Comparison of ENCODE assay signal across 12 mouse cellular contexts in genomic region chr2:50942741-50943140, GRCm38 (mm10).
DNase-seq lines count a peak whose midpoint lies in the region; ATAC-seq and TF ChIP-seq lines count a peak whose summit lies in the region.
"Had no signal": no experiment of that assay in that cellular context is flagged by ENCODE, and none has a peak within 500 bp of the region (broad histone marks: within the 10 kb centered on the region; RNA-seq: fewer than 3 reads in every experiment).

No protein-coding gene starts in this region.

- no peak for ATAC-seq in heart, embryonic 11.5 days (replicated peaks; ENCODE audit: insufficient number of reproducible peaks, low FRiP score, low TSS enrichment)
- ATAC-seq in embryonic facial prominence, embryonic 15.5 days (ENCODE audit: insufficient number of reproducible peaks, low FRiP score, low TSS enrichment, low read depth): no peak; the same call in 1 of the 2 replicates
- no peak for ATAC-seq in megakaryocyte progenitor cell, adult 5-6 weeks (replicated peaks; ENCODE audit: poor library complexity)
- no peak for ATAC-seq in intestine, embryonic 16.5 days

- no peak overlapping the region for H3K9ac ChIP-seq in heart, adult 2 months (ENCODE audit: low read depth, low read length)
- H3K9ac ChIP-seq in heart, embryonic 11.5 days (ENCODE audit: low read depth, low read length): no peak overlapping the region
- no peak overlapping the region for H3K9ac ChIP-seq in embryonic facial prominence, embryonic 15.5 days
- H3K9ac ChIP-seq in intestine, embryonic 16.5 days (ENCODE audit: low read depth, low read length): no peak overlapping the region
- H3K9ac ChIP-seq: liver, embryonic 15.5 days had no signal

- intact Hi-C loops in heart, adult 2 months (cut with DNase I): loop anchor here (5.0 kb wide), 1 partner anchor 110 kb away; no protein-coding TSS in a partner anchor
- intact Hi-C loops in heart, postnatal 25 days (cut with DNase I): no loop called here

- no peaks in the 10 kb centered on the region for H3K9me3 ChIP-seq in heart, embryonic 11.5 days (replicated peaks; ENCODE audit: control insufficient read depth, low read length)
- H3K9me3 ChIP-seq in embryonic facial prominence, embryonic 15.5 days (replicated peaks): no peaks in the 10 kb centered on the region
- H3K9me3 ChIP-seq in intestine, embryonic 16.5 days (ENCODE audit: control insufficient read depth, low read length): no peaks in the 10 kb centered on the region
- H3K9me3 ChIP-seq: liver, embryonic 15.5 days had no signal

- no peak overlapping the region for H3K4me2 ChIP-seq in heart, embryonic 11.5 days
- peak overlapping the region; percentile 33 for H3K4me2 ChIP-seq in embryonic facial prominence, embryonic 15.5 days (replicated peaks)
- H3K4me2 ChIP-seq in intestine, embryonic 16.5 days (ENCODE audit: low read depth, low read length): no peak overlapping the region
- H3K4me2 ChIP-seq: liver, embryonic 15.5 days had no signal

- no peak for TF ChIP-seq CTCF in heart, adult 2 months (IDR thresholded peaks at IDR 0.05)
- no peak for TF ChIP-seq CTCF in C2C12 (IDR thresholded peaks at IDR 0.05; ENCODE audit: control insufficient read depth, insufficient read depth, insufficient read length)

- no peak for TF ChIP-seq EP300 in heart, adult 2 months (IDR thresholded peaks at IDR 0.05; ENCODE audit: insufficient read depth, low read depth, low read length)

- 0 out of 2 replicates have a peak, but pooled peaks have one; percentile 7 for TF ChIP-seq POLR2A in heart, adult 2 months (IDR thresholded peaks at IDR 0.05; ENCODE audit: insufficient read depth, low read depth, low read length)

- H3ac ChIP-seq in C2C12 (ENCODE audit: control insufficient read depth, insufficient read length, low read depth): no peak overlapping the region

- no peaks in the 10 kb centered on the region for H3K79me3 ChIP-seq in C2C12 (ENCODE audit: low read depth)

- peak overlapping the region; percentile 64 for H3K27ac ChIP-seq in heart, adult 2 months
- no peak overlapping the region for H3K27ac ChIP-seq in heart, embryonic 11.5 days (ENCODE audit: low read depth, low read length)
- H3K27ac ChIP-seq in embryonic facial prominence, embryonic 15.5 days (replicated peaks): peak overlapping the region; percentile 69
- H3K27ac ChIP-seq in intestine, embryonic 16.5 days (ENCODE audit: low read length): no peak overlapping the region
- H3K27ac ChIP-seq: liver, embryonic 15.5 days had no signal

- WGBS in heart, adult 2 months: 72% methylated on average over 11 of the region's 11 CpGs
- 81% methylated on average over 11 of the region's 11 CpGs for WGBS in heart, embryonic 11.5 days (ENCODE audit: insufficient replicate concordance)
- WGBS in embryonic facial prominence, embryonic 15.5 days: 43% methylated on average over 11 of the region's 11 CpGs
- WGBS in intestine, embryonic 16.5 days: 86% methylated on average over 11 of the region's 11 CpGs

- H3K79me2 ChIP-seq in heart, adult 2 months (replicated peaks; ENCODE audit: control insufficient read depth, insufficient read depth, low read length): no peaks in the 10 kb centered on the region
- H3K79me2 ChIP-seq in C2C12 (ENCODE audit: control insufficient read depth, insufficient read depth): no peaks in the 10 kb centered on the region

- H3K27me3 ChIP-seq in heart, adult 2 months (ENCODE audit: control insufficient read depth, insufficient read depth, low read length): no peaks in the 10 kb centered on the region
- no peaks in the 10 kb centered on the region for H3K27me3 ChIP-seq in heart, embryonic 11.5 days (ENCODE audit: control insufficient read depth, insufficient read depth, low read length)
- no peaks in the 10 kb centered on the region for H3K27me3 ChIP-seq in C2C12 (ENCODE audit: control insufficient read depth, insufficient read depth, insufficient read length)
- no peaks in the 10 kb centered on the region for H3K27me3 ChIP-seq in embryonic facial prominence, embryonic 15.5 days
- no peaks in the 10 kb centered on the region for H3K27me3 ChIP-seq in intestine, embryonic 16.5 days (replicated peaks; ENCODE audit: control insufficient read depth, insufficient read depth, low read length)
- H3K27me3 ChIP-seq: liver, embryonic 15.5 days had no signal

- H3K4me3 ChIP-seq in heart, adult 2 months: no peak overlapping the region
- no peak overlapping the region for H3K4me3 ChIP-seq in heart, embryonic 11.5 days (ENCODE audit: low read depth, low read length)
- H3K4me3 ChIP-seq in C2C12 (ENCODE audit: insufficient read depth, poor library complexity, severe bottlenecking): no peak overlapping the region
- H3K4me3 ChIP-seq in embryonic facial prominence, embryonic 15.5 days (replicated peaks): 0 out of 2 replicates have a peak overlapping the region, but pooled peaks have one; percentile 19
- no peak overlapping the region for H3K4me3 ChIP-seq in intestine, embryonic 16.5 days (ENCODE audit: low read length)
- H3K4me3 ChIP-seq: liver, embryonic 15.5 days had no signal

- peaks cover 2% of the 10 kb centered on the region for H3K4me1 ChIP-seq in heart, adult 2 months (ENCODE audit: control insufficient read depth, insufficient read depth, low read length)
- no peaks in the 10 kb centered on the region for H3K4me1 ChIP-seq in heart, embryonic 11.5 days (ENCODE audit: control insufficient read depth, insufficient read depth, low read length)
- H3K4me1 ChIP-seq in embryonic facial prominence, embryonic 15.5 days: peaks cover 16% of the 10 kb centered on the region
- no peaks in the 10 kb centered on the region for H3K4me1 ChIP-seq in intestine, embryonic 16.5 days (ENCODE audit: control insufficient read depth, insufficient read depth, low read length)
- H3K4me1 ChIP-seq: liver, embryonic 15.5 days had no signal

- peak; percentile 68 to 71 for DNase-seq in heart, adult 2 months
- DNase-seq in heart, postnatal 25 days (ENCODE audit: low spot score): peak; percentile 48
- no peak for DNase-seq in right cerebral cortex, postnatal 14 days
- DNase-seq: cerebellum, postnatal 25 days; midbrain, embryonic 14.5 days; thymus, postnatal 36 days had no signal

- no peaks in the 10 kb centered on the region for H3K36me3 ChIP-seq in heart, adult 2 months (ENCODE audit: control insufficient read depth, insufficient read depth, low read length)
- no peaks in the 10 kb centered on the region for H3K36me3 ChIP-seq in heart, embryonic 11.5 days (ENCODE audit: control insufficient read depth, insufficient read depth, low read length)
- H3K36me3 ChIP-seq in C2C12 (ENCODE audit: control insufficient read depth, insufficient read depth): no peaks in the 10 kb centered on the region
- H3K36me3 ChIP-seq in embryonic facial prominence, embryonic 15.5 days: no peaks in the 10 kb centered on the region
- H3K36me3 ChIP-seq in intestine, embryonic 16.5 days (ENCODE audit: control insufficient read depth, insufficient read depth, low read length): no peaks in the 10 kb centered on the region
- H3K36me3 ChIP-seq: liver, embryonic 15.5 days had no signal

TF ChIP-seq in C2C12, 6 proteins besides CTCF, POLR2A, EP300 and RAD21:
- TF ChIP-seq MYOG (IDR thresholded peaks at IDR 0.05; ENCODE audit: control insufficient read depth, extremely low read depth, insufficient read length): no peak
- no peak for TF ChIP-seq CEBPB (IDR thresholded peaks at IDR 0.05; ENCODE audit: low read depth)
- peak; percentile 37 for TF ChIP-seq USF1 (IDR thresholded peaks at IDR 0.05; ENCODE audit: low read depth)
- TF ChIP-seq MAX (IDR thresholded peaks at IDR 0.05): no peak
- no peak for TF ChIP-seq FOSL1 (IDR thresholded peaks at IDR 0.05; ENCODE audit: insufficient read depth, low read length, poor library complexity, severe bottlenecking)
- TF ChIP-seq MYOD1 (IDR thresholded peaks at IDR 0.05; ENCODE audit: control insufficient read depth, insufficient read length, low read depth): no peak

Comparison
In these comparisons a context has a peak if more than half of its experiments do, and no peak if none do; other contexts are left out.
1. H3K27ac ChIP-seq: peak in heart, adult 2 months (single experiment) and embryonic facial prominence, embryonic 15.5 days (single experiment); none in heart, embryonic 11.5 days (single experiment) and intestine, embryonic 16.5 days (single experiment).